Mouse (Mus musculus): ENCODE results near the gene Dtx4. TPM values are rescaled to one million over a fixed set of nuclear protein-coding genes. Genes with fewer than 3 reads are reported as not detected.

Dtx4 gene
- polyA plus RNA-seq, 1 experiment from 2014 or later, result 8.0 TPM

GRCm38 (mm10) chr19:12433033-12433432 lies 68.2 kb downstream of the Dtx4 start:
- WGBS, result 9% methylated on average over 2 of the region's 2 CpGs
- Histone ChIP-seq H3K9me3 (no peaks in the 10 kb centered on the region), H3K27ac (no peak overlapping the region), H3K4me1 (no peaks in the 10 kb centered on the region), H3K4me3 (no peak overlapping the region), H3K9ac (no peak overlapping the region), H3K4me2 (no peak overlapping the region), H3K36me3 (no peaks in the 10 kb centered on the region), H3K27me3 (no peaks in the 10 kb centered on the region)
- no peak for ATAC-seq (ENCODE audit: insufficient number of reproducible peaks, low FRiP score, low TSS enrichment, low read depth)

- WGBS, result 93% methylated on average over 6 of the region's 6 CpGs
- no peak within 1 kb of the TSS for H3K4me2 ChIP-seq
- no peak within 1 kb of the TSS for H3K4me3 ChIP-seq
- no peaks in the 10 kb centered on the region for H3K9me3 ChIP-seq
- ATAC-seq (ENCODE audit: insufficient number of reproducible peaks, low FRiP score, low TSS enrichment, low read depth), result no peak
- H3K27ac ChIP-seq, result no peak within 1 kb of the TSS
- no peaks in the 10 kb centered on the region for H3K36me3 ChIP-seq
- H3K27me3 ChIP-seq, result no peaks in the 10 kb centered on the region
- H3K4me1 ChIP-seq, result no peaks in the 10 kb centered on the region
- H3K9ac ChIP-seq, result no peak within 1 kb of the TSS
Measured at GRCm38 (mm10) chr19:12427605-12428004, 73.6 kb downstream of the Dtx4 start, which contains the start of gene Pfpl. Gene Pfpl (plus strand): TSS chr19:12427905.

- no peak overlapping the region for H3K4me2 ChIP-seq
- H3K27me3 ChIP-seq, result no peaks in the 10 kb centered on the region
- H3K36me3 ChIP-seq, result no peaks in the 10 kb centered on the region
- no peak overlapping the region for H3K4me3 ChIP-seq
- H3K4me1 ChIP-seq, result no peaks in the 10 kb centered on the region
- H3K27ac ChIP-seq, result no peak overlapping the region
- WGBS, result 78% methylated on average over 5 of the region's 5 CpGs
- no peak for ATAC-seq (ENCODE audit: insufficient number of reproducible peaks, low FRiP score, low TSS enrichment, low read depth)
- H3K9me3 ChIP-seq, result no peaks in the 10 kb centered on the region
- no peak overlapping the region for H3K9ac ChIP-seq
Measured at GRCm38 (mm10) chr19:12427101-12427500, 74.2 kb downstream of the Dtx4 start.

- Histone ChIP-seq H3K4me1 (no peaks in the 10 kb centered on the region), H3K4me2 (no peak overlapping the region), H3K4me3 (no peak overlapping the region), H3K9ac (no peak overlapping the region), H3K27me3 (no peaks in the 10 kb centered on the region), H3K9me3 (no peaks in the 10 kb centered on the region), H3K27ac (no peak overlapping the region), H3K36me3 (no peaks in the 10 kb centered on the region)
- no peak for ATAC-seq (ENCODE audit: insufficient number of reproducible peaks, low FRiP score, low TSS enrichment, low read depth)
- WGBS, result 88% methylated on average over 1 of the region's 1 CpGs
Measured at GRCm38 (mm10) chr19:12421680-12422079, 79.6 kb downstream of the Dtx4 start.

GRCm38 (mm10) chr19:12420555-12420954 lies 80.7 kb downstream of the Dtx4 start:
- Histone ChIP-seq H3K36me3 (no peaks in the 10 kb centered on the region), H3K27ac (no peak overlapping the region), H3K9me3 (no peaks in the 10 kb centered on the region), H3K27me3 (no peaks in the 10 kb centered on the region), H3K9ac (no peak overlapping the region), H3K4me1 (no peaks in the 10 kb centered on the region), H3K4me3 (no peak overlapping the region), H3K4me2 (no peak overlapping the region)
- 77% methylated on average over 6 of the region's 6 CpGs for WGBS
- no peak for ATAC-seq (ENCODE audit: insufficient number of reproducible peaks, low FRiP score, low TSS enrichment, low read depth)

- no peak overlapping the region for H3K27ac ChIP-seq
- ATAC-seq (ENCODE audit: insufficient number of reproducible peaks, low FRiP score, low TSS enrichment, low read depth), result no peak
- no peaks in the 10 kb centered on the region for H3K4me1 ChIP-seq
- 88% methylated on average over 3 of the region's 3 CpGs for WGBS
- no peak overlapping the region for H3K9ac ChIP-seq
- no peaks in the 10 kb centered on the region for H3K9me3 ChIP-seq
- no peaks in the 10 kb centered on the region for H3K27me3 ChIP-seq
- H3K4me3 ChIP-seq, result no peak overlapping the region
- no peaks in the 10 kb centered on the region for H3K36me3 ChIP-seq
- H3K4me2 ChIP-seq, result no peak overlapping the region
Measured at GRCm38 (mm10) chr19:12418312-12418711, 82.9 kb downstream of the Dtx4 start.

- Histone ChIP-seq H3K9me3 (no peaks in the 10 kb centered on the region), H3K27ac (no peak within 1 kb of the TSS), H3K4me2 (no peak within 1 kb of the TSS), H3K27me3 (no peaks in the 10 kb centered on the region), H3K4me3 (no peak within 1 kb of the TSS), H3K36me3 (no peaks in the 10 kb centered on the region), H3K4me1 (no peaks in the 10 kb centered on the region), H3K9ac (no peak within 1 kb of the TSS)
- no peak for ATAC-seq (ENCODE audit: insufficient number of reproducible peaks, low FRiP score, low TSS enrichment, low read depth)
Measured at GRCm38 (mm10) chr19:12417361-12417760, 83.9 kb downstream of the Dtx4 start, which contains the start of gene Olfr1441. Gene Olfr1441 (plus strand): TSS chr19:12417433.

Other genes starting within 250 kb of the Dtx4 start
- not detected in 2 replicates for gene Olfr235, start 240.4 kb downstream of the Dtx4 start, polyA plus RNA-seq (2015; fragmentation: Nextera tagmentation; extraction: Ambion mirVana)
- not detected in 2 replicates for gene Olfr1434, start 221.6 kb downstream of the Dtx4 start, polyA plus RNA-seq (2015; fragmentation: Nextera tagmentation; extraction: Ambion mirVana)
- gene Olfr1436, start 202.3 kb downstream of the Dtx4 start, polyA plus RNA-seq (2015; fragmentation: Nextera tagmentation; extraction: Ambion mirVana), result not detected in 2 replicates
- gene Olfr1437, start 176.4 kb downstream of the Dtx4 start, polyA plus RNA-seq (2015; fragmentation: Nextera tagmentation; extraction: Ambion mirVana), result not detected in 2 replicates
- not detected in 2 replicates for gene Olfr1438-ps1, start 165.5 kb downstream of the Dtx4 start, polyA plus RNA-seq (2015; fragmentation: Nextera tagmentation; extraction: Ambion mirVana)
- not detected in 2 replicates for gene Olfr1440, start 114.2 kb downstream of the Dtx4 start, polyA plus RNA-seq (2015; fragmentation: Nextera tagmentation; extraction: Ambion mirVana)
- not detected in 2 replicates for gene Olfr1441, start 84.0 kb downstream of the Dtx4 start, polyA plus RNA-seq (2015; fragmentation: Nextera tagmentation; extraction: Ambion mirVana)
- not detected in 2 replicates for gene Pfpl, start 73.5 kb downstream of the Dtx4 start, polyA plus RNA-seq (2015; fragmentation: Nextera tagmentation; extraction: Ambion mirVana)
- 0.47 and 0.54 TPM in 2 replicates for gene Mpeg1, start 40.7 kb downstream of the Dtx4 start, polyA plus RNA-seq (2015; fragmentation: Nextera tagmentation; extraction: Ambion mirVana)
- 24.0 and 25.5 TPM in 2 replicates for gene Fam111a, start 44.3 kb upstream of the Dtx4 start, polyA plus RNA-seq (2015; fragmentation: Nextera tagmentation; extraction: Ambion mirVana)
- 0.10 TPM in 1 of 2 replicates, not detected in the other for gene Gm4952, start 98.5 kb upstream of the Dtx4 start, polyA plus RNA-seq (2015; fragmentation: Nextera tagmentation; extraction: Ambion mirVana)
- not detected in 2 replicates for gene Glyat, start 131.9 kb upstream of the Dtx4 start, polyA plus RNA-seq (2015; fragmentation: Nextera tagmentation; extraction: Ambion mirVana)
- not detected in 2 replicates for gene Olfr1442, start 169.0 kb upstream of the Dtx4 start, polyA plus RNA-seq (2015; fragmentation: Nextera tagmentation; extraction: Ambion mirVana)
- not detected in 2 replicates for gene Olfr1443, start 176.7 kb upstream of the Dtx4 start, polyA plus RNA-seq (2015; fragmentation: Nextera tagmentation; extraction: Ambion mirVana)
- not detected in 2 replicates for gene Keg1, start 194.3 kb upstream of the Dtx4 start, polyA plus RNA-seq (2015; fragmentation: Nextera tagmentation; extraction: Ambion mirVana)